Mouse (Mus musculus) gastrocnemius, postnatal 10 days (tissue): ENCODE data around the gene Eml1. TPM values are rescaled to one million over a fixed set of nuclear protein-coding genes. Genes with fewer than 3 reads are reported as not detected.

Experiments used
- DNase-seq: peaks from one replicate; pipeline ENCODE4 v3.0.0; 2021; ENCODE audit warnings: mixed read lengths
- long read RNA-seq, 2 experiments: library from polyadenylated mRNA; stranded (forward); transcript quantifications; one replicate each; pipeline ENCODE4 v2.0.0; 2021
- total RNA-seq, 2 experiments: library from RNA; stranded (reverse); gene quantifications; 2 replicates each; pipeline ENCODE4 v1.2.3; 2021

Gene Eml1
- total RNA-seq, result 100 to 1,000 TPM; 127 to 132 TPM
- long read RNA-seq, experiment 1, full-length matches to known transcripts, result 32 of 272 reads
- long read RNA-seq, experiment 1, partial matches to known transcripts, result 16 of 272 reads
- long read RNA-seq, experiment 1, other reads (novel, unspliced or antisense), result 224 of 272 reads
- long read RNA-seq, experiment 2, full-length matches to known transcripts, result 17 of 206 reads
- long read RNA-seq, experiment 2, partial matches to known transcripts, result 28 of 206 reads
- long read RNA-seq, experiment 2, other reads (novel, unspliced or antisense), result 161 of 206 reads

DNA sequence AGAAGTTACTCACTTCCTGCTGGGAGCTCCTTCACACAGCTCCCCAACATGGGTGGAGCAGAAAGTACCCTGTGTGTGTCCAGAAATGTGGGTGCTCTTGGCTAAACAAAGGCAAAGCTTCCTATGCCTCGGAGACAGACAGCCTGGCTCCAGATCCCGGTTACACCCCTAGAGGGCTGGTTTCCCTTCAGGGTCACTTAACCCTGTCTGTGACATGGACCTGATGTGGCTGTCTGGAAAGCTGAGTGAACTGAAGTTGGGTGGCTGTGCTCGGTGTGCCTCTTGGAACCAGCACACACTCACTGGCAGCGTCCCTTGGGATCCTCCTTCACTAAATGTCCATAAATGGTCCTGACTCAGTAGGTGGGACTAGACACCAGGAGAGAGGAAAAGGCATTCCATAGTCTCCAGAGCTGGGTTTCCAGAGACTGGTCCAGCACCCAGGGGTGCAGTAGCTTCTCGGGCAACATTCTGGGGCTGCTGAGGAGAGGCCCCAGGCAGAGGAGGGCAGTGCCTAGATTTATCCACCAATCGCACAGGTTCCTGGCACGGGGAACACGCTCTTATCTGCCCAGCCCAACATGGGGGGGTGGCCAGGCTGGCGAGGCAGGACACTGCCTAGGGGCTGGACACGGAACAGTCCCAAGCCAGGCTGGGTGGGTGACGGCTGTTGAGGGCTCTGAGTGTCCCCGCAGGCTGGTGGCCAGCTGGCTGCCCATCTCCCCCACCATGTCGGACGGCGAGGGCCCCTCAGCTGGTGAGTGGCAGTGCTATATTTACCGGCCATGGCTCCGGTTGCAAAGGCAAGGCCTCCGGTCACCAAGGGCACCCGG, at the start of gene Eml1:
TSS of gene Eml1 (plus strand) at position 362 of the 833 bp plus-strand sequence.
- DNase-seq, result peak; percentile 54

DNA sequence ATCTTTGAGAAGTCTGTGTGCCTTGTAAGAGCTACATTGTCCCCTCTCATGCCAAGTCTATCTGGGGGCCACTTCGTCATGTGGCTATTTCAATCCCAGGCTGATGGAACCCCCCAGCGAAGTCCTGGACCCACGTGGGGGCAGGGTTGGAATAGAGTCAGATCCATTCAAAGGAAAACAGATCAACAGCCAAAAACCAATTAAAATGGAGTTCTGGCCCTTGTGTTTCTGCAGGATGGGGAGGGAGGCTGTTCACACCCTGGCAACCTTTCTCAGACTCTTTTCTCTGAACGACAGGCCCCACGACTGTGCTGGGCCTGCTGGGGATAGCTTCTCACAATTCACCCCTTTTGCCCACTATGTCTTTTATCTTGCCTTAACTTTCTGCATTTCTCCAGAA, 44.4 kb upstream of the Eml1 start:
- no peak for DNase-seq

DNA sequence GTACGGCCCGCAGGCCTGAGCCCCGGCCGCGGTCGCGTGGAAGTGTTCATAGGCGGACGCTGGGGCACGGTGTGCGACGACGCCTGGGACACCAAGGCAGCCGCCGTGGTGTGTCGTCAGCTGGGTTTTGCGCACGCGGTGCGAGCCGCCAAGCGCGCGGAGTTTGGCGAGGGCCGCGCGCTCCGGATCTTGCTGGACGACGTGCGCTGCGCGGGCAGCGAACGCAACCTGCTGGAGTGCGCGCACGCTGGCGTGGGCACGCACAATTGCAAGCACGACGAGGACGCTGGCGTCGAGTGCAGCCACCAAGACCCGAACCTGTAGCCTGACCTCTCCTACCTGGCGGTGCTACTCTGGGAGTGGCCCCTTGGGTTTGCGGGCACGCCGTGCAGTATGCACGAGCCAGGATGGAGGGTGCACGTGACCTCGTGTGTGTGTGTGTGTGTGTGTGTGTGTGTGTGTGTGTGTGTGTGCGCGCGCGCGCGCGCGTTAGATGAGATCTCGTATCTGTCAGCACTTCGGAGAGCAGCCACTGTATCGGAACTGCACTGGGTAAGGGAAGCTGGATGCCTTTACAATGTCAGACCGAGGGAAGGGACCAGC, 42.8 kb upstream of the Eml1 start:
- DNase-seq, result peak; percentile 39

DNA sequence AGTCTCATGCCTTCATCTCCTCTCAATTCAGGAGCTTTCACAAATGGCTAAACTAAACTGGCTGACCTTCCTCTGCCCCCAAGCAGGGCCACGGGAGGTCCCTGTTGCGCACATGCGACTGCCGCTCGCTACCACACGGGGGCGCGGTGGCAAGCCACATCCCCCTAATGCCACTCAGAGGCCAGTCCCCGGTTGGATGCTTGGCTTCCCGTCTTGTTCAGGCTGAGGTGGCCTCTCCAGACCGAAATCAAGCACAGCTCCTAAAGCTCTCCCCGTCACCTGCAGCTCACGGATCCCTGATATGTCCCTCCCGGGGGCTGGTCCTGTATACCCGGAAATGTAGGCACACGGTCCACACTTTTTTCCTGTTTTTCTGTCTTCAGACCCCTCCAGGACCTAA, 37.7 kb upstream of the Eml1 start:
- DNase-seq, result peak; percentile 89

DNA sequence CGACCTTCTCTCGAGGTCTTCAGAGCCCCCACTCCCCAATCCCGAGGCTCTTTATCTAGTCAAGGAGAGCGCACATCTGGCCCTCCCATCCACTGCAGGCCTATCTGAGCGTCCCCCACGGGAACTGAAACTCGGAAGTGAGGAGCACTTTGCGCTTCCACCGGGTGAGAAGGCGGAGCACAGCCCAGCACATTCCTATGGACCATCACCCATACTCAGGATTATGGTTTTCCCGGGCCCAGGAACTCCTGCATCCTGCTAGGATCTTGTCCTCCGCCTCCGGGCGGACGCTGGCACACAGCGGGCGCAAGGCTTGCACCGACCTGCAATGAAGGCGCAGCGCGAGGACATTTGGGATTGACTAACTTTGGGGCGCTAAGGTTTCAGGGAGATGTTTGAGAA, 37.3 kb upstream of the Eml1 start:
- DNase-seq, result no peak

DNA sequence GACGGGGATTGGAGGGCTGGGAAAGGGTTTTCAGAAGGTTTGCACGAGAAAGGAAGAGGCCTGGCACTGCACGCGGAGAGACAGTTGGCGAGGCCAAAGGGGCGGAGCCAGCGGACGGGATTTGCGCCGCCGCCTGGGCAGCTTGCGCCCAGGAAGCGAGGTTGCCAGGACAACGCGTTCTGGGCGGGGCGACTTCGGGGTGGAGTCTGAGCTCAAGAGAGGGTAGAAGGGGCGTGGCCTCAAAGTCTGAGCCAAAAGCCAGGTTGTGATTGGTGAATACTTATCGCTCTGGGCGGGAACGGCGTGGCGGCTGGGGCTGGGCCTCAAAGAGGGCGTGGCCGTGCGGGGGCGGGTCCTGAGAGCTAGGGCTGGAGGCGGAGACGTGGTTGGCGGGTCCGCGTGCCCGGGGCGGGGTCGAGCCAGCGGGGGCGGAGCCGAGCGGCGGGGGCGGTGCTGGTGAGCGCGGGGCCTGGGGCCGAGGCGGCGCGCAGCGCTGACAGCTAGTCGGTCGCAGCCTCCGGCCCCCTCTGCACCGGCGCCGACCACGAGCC, 36.8 kb upstream of the Eml1 start, which contains the start of gene Cyp46a1:
TSS of gene Cyp46a1 (plus strand) at position 487 of the 551 bp plus-strand sequence.
- DNase-seq, result peak; percentile 99

DNA sequence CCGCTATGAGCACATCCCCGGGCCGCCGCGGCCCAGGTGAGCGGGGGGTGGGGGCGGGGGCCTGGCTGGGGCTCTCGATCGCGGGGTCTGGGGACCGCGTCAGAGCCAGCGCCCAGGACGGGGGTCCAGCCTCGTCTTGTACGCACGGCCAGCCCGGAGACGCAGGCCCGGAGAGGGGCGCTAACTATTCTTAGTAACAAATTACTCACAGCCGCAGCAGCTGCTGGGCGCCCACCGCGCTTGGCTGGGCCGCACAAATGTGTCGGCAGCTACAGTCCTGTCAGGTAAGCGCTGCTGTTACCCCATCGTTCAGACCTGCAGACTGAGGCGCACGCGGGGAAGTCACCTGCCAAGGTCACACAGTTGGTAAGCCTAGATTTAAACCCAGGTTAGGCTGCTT, 36.2 kb upstream of the Eml1 start:
- DNase-seq, result no peak

DNA sequence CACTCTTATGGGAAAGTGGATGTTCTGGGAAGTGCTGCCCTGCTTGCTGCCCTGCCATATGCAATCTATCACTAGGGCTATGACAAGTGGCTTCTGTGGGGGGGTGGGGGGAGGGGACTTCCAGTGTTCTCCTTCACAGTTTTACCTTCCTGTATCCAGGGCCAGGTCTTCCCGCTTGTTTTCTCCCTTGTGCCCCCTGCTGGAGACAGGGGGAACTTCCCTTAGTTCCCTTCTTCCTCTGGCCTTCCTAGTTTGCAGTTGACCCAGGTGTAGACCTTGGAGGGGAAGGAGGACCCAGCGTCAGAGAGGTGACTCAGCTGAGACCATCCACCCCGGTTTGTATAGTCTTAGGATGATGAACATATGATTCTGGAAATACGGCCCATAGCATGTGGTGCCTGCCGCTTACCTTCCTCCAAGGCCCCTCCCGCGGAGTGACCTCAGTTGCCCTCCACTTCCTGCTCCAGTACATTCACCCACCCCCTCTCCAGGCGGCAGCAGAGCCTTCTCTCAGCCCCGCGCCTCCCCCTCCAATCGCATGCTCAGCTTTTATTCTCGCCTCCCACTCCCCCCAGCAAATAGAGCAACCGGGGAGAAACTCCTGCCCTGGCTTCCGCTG, 32.1 kb upstream of the Eml1 start:
- no peak for DNase-seq

DNA sequence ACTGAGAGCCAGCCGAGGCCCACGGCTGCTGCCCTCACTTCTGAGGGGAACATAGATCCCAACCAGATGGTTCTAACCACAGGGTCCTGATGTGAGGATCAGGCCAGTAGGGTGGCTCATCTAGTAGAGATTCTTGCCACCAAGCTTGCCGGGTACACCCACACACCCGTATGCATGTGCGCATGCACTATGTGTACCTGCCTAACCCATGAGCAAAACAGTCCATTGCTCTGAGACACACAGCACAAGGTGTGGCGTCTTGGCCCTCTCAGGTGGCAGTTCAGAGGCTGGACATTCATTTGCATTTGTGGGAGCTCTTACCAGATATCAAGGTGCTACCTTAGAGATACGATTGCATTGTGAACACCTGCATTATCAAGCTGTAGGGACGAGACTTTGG, 22.6 kb upstream of the Eml1 start:
- DNase-seq, result no peak

DNA sequence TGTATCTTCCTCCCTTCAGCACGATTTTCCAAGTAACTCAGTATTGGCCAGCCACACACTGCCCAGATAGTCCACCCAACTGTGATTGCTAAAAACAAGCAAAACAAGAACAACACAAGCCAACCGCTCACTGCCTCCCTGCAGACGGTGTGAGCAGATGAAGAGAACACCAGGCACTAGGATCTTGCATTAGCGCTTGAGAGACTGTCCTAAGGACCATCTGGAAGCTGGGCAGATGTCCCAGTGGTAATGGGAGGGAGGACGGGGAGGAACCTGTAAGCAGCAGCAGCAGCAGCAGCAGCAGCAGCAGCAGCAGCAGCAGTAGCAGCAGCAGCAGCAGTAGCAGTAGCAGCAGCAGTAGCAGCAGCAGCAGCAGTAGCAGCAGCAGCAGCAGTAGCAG, 21.7 kb upstream of the Eml1 start:
- no peak for DNase-seq

DNA sequence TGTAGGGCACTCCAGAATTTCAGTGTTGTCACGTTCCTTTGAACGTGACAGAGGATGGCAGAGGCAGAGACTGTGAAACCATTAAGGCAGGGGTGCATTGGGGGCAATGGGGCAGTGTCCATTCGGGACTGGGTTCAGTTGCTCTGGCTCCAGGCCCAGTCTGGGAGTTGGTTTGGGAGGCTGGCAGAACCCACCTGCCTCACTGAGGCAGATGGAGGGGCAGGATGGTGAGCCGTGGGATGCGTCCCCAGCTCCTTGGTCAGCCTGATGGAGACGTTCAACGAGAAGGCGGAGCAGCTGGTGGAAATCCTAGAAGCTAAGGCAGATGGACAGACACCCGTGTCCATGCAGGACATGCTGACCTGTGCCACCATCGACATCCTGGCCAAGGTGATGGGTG, 19.8 kb upstream of the Eml1 start:
- DNase-seq, result no peak

DNA sequence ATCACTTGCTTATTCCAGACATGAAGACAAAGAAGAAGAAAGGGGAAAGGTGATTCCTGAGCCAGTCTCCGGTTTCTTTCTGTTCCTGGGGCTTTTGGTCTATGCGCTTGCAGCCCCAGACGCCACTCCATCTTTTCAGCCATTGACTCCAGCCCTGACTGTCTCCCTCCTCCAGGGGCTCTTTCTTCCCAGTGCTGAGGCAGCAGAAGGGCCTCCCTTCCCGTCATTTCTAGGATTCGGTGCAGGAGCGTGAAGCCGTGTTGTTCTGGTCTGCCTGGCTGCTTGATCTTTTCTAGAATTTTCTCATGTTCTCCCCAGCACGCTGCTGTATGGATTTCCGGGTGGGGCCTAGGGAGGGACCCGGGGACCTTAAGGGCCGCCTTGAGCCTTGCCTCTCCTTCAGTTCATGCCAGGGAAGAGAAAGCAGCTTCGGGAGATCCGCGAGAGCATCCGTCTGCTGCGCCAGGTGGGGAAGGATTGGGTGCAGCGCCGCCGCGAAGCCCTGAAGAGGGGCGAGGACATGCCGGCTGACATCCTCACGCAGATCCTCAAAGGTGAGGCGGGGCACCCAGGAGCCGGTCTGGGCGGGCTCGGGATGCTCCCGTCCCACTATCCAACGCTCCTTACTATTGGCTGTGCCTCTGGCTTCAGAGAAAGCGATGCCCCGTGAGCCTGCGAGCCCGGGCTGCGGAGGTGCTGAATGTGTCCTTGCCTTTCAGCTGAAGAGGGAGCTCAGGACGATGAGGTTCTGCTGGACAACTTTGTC, 18.2 kb upstream of the Eml1 start:
- no peak for DNase-seq

DNA sequence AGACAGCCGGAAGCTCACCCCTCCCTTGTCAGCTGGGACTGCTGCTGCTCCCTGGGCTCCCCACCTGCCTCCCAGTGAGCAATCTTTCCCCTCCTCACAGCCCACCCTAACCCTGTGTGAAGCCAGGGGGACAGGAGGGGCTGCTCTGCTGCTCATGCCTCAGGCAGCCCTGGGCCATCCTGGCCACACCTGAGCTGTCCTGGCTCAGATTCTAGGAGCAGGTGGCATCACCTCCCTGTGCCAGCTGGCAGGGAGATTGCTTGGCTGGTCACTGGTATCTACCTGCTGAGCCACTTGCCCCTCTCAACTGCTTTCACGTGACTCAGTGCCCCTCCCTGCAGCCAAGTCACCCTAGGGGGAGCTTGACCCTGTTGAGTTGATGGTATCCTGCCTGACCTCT, 16.5 kb upstream of the Eml1 start:
- DNase-seq, result no peak

DNA sequence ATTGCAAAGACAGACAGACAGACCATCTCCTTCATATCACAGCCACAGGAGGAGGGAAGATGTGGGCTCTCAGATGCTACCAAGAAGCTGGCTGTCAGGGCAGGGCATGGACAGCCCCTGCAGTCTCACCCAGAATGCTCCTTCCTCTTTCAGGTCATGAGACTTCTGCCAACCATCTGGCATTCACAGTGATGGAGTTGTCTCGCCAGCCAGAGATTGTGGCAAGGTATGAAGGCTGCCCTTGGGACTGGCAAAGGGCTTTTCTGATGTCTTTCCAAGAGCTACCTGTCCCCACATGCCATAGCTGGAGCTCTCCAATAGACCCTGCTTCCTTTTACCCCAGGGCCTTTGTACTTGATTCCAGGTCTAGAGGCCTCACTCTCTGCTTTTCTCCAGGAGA, 15.5 kb upstream of the Eml1 start:
- DNase-seq, result no peak

DNA sequence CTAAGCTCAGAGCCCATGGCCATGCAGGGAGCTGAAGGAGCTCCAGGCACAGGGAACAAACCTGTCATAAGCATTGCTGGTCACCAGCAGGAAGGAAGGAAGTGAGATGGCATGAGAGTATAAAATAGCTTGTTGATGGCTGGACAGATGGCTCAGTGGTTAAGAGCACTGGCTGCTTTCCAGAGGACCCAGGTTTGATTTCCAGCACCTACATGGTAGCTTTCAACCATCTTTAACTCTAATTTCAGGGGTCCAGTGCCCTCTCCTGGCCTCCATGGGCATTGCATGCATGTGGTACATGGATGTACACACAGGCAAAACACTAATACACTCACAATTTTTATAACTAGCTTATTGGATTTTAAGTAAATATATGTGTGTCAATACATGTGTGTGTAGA, 14.8 kb upstream of the Eml1 start:
- DNase-seq, result no peak

DNA sequence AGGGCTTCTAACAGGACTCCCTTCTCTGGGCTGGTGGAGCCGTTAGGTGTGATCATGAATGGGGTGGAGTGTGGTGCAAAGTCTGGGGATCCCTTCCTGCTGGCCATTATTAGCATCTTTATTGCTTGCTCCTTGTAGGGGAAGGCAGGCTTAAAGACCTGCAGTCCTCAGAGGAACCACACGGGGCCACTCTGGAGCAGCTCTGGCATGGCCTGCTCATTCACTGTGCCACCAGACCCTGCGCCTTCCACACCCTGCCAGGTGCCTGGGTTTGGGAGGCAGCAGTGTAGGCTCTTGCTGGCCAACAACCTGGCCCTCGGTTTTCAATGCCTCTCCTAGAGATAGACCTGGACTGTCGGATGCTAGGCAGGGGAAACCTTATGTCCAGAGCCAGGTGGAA, 7.0 kb upstream of the Eml1 start:
- DNase-seq, result peak; percentile 84

DNA sequence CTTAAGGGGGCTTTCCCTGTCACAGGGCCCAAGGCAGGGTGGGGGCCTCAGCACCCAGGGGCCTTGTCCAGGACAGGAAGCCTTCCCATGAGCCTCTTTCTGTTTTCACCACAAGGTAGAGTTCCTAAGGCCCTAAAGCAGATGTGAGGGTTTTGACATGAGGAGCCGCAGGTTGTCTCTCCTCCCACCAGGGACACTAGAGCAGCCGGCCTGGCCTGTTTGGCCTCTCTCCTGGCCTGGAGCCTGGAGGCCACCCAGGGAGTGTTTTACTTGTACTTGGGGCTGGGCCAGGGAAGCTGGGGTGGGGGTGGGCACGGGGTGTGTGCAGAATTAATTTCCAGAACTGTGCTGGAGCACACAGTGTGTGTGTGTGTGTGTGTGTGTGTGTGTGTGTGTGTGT, 5.4 kb upstream of the Eml1 start:
- DNase-seq, result peak; percentile 72

DNA sequence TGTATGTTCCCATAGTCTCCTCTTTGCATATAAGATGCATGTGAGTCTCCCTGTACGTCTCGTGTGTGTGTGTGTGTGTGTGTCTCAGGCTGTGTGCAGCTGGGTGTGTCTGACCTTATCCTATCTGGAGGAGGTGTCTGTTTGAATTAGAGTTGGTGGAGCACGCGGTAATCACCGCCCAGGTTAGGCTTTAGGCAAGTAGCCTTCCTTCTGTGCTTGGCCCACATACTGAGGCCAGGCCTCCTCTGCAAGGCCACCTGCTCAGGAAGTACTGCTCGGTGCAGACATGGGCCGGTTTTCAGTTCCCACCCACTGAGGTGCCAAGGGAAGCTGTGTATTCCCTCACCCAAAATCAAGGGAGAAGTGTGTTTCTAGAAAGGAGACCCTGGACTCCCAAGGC, 4.9 kb upstream of the Eml1 start:
- DNase-seq, result no peak

DNA sequence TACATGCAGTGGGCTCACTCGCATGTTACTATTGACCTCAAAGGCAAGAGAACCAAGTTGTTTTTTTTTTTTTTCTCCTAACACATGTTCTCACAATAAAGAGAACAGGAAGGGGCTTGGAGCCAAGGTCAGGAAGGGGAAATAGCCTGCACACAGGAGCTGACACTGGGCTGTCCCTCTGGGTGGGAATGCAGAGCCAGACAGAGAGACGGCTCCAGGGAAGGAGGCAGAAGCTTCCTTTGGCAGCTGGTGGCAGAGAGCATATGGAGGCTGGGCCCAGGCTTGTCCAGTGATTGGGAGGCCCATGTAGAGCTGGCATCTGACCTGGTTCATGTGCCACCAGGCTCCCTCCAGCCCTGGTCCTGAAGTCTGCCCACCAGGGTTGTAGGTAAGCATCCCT, 2.8 kb upstream of the Eml1 start:
- no peak for DNase-seq

DNA sequence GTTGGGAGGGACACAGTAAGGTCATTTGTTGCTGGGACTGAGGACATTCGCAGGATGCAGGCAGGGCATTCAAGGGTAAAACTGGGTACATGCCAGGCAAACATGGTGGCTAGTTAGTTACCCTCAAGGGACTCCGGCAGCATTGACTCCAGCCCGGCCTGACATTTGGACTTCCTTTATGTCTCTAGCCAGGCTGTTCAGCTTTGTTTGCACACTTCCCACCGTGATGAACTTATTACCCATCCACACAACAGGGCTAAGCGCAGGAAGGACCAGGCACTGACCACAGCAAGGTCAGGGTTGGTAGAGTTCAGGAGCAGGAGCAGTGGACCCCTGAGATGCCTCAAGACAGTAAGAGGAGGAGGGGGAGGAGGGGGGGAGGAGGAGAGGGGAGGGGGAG, 1.8 kb upstream of the Eml1 start:
- DNase-seq, result no peak

DNA sequence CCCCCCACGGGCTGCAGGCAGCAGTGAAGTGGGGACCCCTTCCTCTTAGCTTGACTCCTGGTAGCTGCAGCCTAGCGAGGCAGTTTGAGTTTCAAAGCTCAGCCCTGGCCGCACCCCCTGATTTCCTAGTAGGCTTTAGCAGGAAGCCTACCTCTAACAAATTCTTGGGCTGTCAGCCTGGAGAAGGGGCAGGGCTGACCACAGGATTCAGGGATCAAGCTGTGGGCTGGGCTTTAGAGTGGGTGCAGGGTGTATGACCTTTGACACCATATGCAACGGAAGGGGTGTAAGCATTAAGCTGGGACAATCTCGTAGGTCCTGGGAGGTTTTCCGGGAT, 640 bp downstream of the Eml1 start:
- no peak for DNase-seq

DNA sequence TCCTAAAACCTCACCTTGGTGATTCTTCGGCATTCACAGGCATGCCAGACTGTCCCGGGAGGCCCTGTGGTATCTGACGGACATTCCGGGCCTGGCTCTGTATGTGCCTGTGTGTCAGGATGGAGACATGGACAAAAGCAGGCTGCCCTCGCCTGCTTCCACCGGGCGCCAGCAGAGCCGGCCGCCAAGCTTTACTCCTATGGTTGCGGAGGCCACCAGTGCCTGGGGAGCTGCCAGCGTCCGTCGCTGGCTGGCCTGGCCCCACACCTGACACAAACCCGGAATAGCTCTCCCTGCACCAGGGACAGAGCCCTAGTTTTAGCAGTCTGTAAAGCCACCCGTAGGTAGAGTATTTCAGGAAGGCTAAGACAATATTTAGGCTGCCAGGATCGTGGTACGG, 1.5 kb downstream of the Eml1 start:
- peak; percentile 49 for DNase-seq
